Mouse (Mus musculus) thymus, adult 2 months (tissue): ENCODE measurements around the gene Gm48551.

Experiments used
- CTCF ChIP-seq: fragments of 200-500 bp; IDR thresholded peaks from 2 replicates; pipeline ENCODE4 v1.5.1; 2012; ENCODE audit warnings: mild to moderate bottlenecking, control low read depth, low read length, moderate library complexity, borderline replicate concordance; ENCODE audit not compliant: control insufficient read depth, poor library complexity, insufficient read depth; ENCODE audit errors: extremely low read depth
- POLR2A ChIP-seq: fragments of 200-500 bp; IDR thresholded peaks from 2 replicates; pipeline ENCODE4 v1.6.1; 2012; ENCODE audit warnings: mild to moderate bottlenecking, low read length, control low read depth, moderate library complexity; ENCODE audit not compliant: control insufficient read depth, poor library complexity, insufficient read depth; ENCODE audit errors: extremely low read depth

DNA sequence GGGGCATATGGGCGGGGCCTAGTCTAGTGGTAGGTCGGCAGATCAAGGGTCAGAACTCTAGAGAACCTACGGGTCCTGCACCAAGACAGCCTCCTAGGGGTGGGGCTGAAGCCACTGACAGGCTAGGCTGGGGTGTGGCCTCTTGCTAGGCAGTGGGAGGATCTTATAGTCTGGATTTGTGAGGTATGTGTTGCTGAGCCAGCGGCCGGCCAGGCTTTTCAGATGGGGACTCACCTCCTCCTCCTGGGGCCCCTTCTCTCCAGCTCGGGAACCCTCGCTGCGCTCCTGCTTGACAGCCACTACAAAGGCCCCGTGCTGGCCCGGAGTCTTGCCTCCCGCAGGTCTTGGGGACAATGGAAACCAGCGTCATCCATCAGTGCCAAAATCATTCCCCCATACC, 35.1 kb upstream of the Gm48551 start:
- TF ChIP-seq CTCF (no peak), POLR2A (no peak)
